Mouse (Mus musculus) ovary, postnatal 14 days (tissue): ENCODE measurements around the gene Ms4a10.

Source experiments
- DNase-seq: peaks from one replicate; pipeline ENCODE4 v3.0.0; 2022; ENCODE audit warnings: low spot score

Ms4a10 gene

GRCm38 (mm10) chr19:10959085-10959977, 15.1 kb downstream of the Ms4a10 start:
- peak; percentile 52 for DNase-seq

GRCm38 (mm10) chr19:10952021-10952939, 22.2 kb downstream of the Ms4a10 start:
- no peak for DNase-seq

GRCm38 (mm10) chr19:10949558-10949957, 24.9 kb downstream of the Ms4a10 start:
- no peak for DNase-seq

- peak; percentile 93 for DNase-seq
These were observed 25.4 kb downstream of the Ms4a10 start, which contains the start of gene Ccdc86 for GRCm38 (mm10) chr19:10949112-10949511. Ccdc86 (minus strand) TSS chr19:10949266.

GRCm38 (mm10) chr19:10948416-10948815, 26.1 kb downstream of the Ms4a10 start:
- no peak for DNase-seq

- no peak for DNase-seq
These were observed 27.3 kb downstream of the Ms4a10 start for GRCm38 (mm10) chr19:10947219-10947618.

GRCm38 (mm10) chr19:10946506-10946905, 28.0 kb downstream of the Ms4a10 start:
- no peak for DNase-seq

GRCm38 (mm10) chr19:10943955-10944354, 30.5 kb downstream of the Ms4a10 start:
- no peak for DNase-seq

- DNase-seq = no peak
These were observed 33.5 kb downstream of the Ms4a10 start for GRCm38 (mm10) chr19:10940801-10941457.

GRCm38 (mm10) chr19:10940097-10940800, 34.2 kb downstream of the Ms4a10 start:
- DNase-seq = peak; percentile 63

GRCm38 (mm10) chr19:10938771-10939170, 35.7 kb downstream of the Ms4a10 start:
- DNase-seq = no peak

GRCm38 (mm10) chr19:10937110-10937563, 37.3 kb downstream of the Ms4a10 start, which contains the start of gene Ptgdr2:
Ptgdr2 (plus strand) TSS chr19:10937160.
- no peak for DNase-seq

- no peak for DNase-seq
These were observed 38.4 kb downstream of the Ms4a10 start for GRCm38 (mm10) chr19:10936077-10936476.

GRCm38 (mm10) chr19:10935029-10935428, 39.4 kb downstream of the Ms4a10 start:
- no peak for DNase-seq

GRCm38 (mm10) chr19:10930641-10931040, 43.8 kb downstream of the Ms4a10 start:
- DNase-seq = no peak

GRCm38 (mm10) chr19:10926666-10927065, 47.8 kb downstream of the Ms4a10 start:
- no peak for DNase-seq

- DNase-seq = no peak
These were observed 48.3 kb downstream of the Ms4a10 start for GRCm38 (mm10) chr19:10926123-10926621.

- no peak for DNase-seq
These were observed 50.2 kb downstream of the Ms4a10 start for GRCm38 (mm10) chr19:10924220-10924619.

- DNase-seq = no peak
These were observed 53.4 kb downstream of the Ms4a10 start for GRCm38 (mm10) chr19:10921058-10921457.

- no peak for DNase-seq
These were observed 53.9 kb downstream of the Ms4a10 start, which contains the start of gene Zp1 for GRCm38 (mm10) chr19:10920532-10920931. Zp1 (minus strand) TSS chr19:10920632.
